Mouse (Mus musculus) gastrocnemius, postnatal 14 days (tissue): ENCODE results near the gene Kmt2b. TPM values are rescaled to one million over a fixed set of nuclear protein-coding genes. Genes with fewer than 3 reads are reported as not detected.

Experiments used
- DNase-seq: peaks from one replicate; pipeline ENCODE4 v3.0.0; 2021; ENCODE audit warnings: mixed read lengths
- intact Hi-C: fragments of 180-260 bp; cut with DNase I; formaldehyde crosslinking; loops from one replicate; pipeline ENCODE4 v1.15.1; 2025; ENCODE audit warnings: low total_unique reads
- total RNA-seq, 2 experiments: library from RNA; stranded (reverse); gene quantifications; 2 replicates each; pipeline ENCODE4 v1.2.3; 2021

Kmt2b gene
- total RNA-seq, 2 experiments from 2014 or later: 14.1 to 15.2 TPM

- no peak for DNase-seq
- intact Hi-C loops: no loop called here
Measured at GRCm38 (mm10) chr7:30604424-30604823, 15.9 kb upstream of the Kmt2b start.

GRCm38 (mm10) chr7:30602583-30602982, 14.1 kb upstream of the Kmt2b start:
- no peak for DNase-seq
- intact Hi-C loops: no loop called here

- no peak for DNase-seq
- intact Hi-C loops: no loop called here
Measured at GRCm38 (mm10) chr7:30600651-30601050, 12.1 kb upstream of the Kmt2b start.

GRCm38 (mm10) chr7:30599933-30600353, 11.4 kb upstream of the Kmt2b start:
- DNase-seq: peak; percentile 85
- intact Hi-C loops: loop anchor here (10.0 kb wide), 1 partner anchor 255 kb away; the partner anchor contains the start of gene Ffar3

GRCm38 (mm10) chr7:30598786-30599185, 10.3 kb upstream of the Kmt2b start, which contains the start of gene Zbtb32:
Gene Zbtb32 (minus strand): TSS chr7:30598909.
- intact Hi-C loops: loop anchor here (10.0 kb wide), 1 partner anchor 256 kb away; the partner anchor contains the start of gene Ffar3
- DNase-seq: no peak

- intact Hi-C loops: loop anchor here (10.0 kb wide), 1 partner anchor 258 kb away; the partner anchor contains the start of gene Ffar3
- DNase-seq: no peak
Measured at GRCm38 (mm10) chr7:30596811-30597210, 8.3 kb upstream of the Kmt2b start.

GRCm38 (mm10) chr7:30596093-30596492, 7.6 kb upstream of the Kmt2b start:
- DNase-seq: no peak
- intact Hi-C loops: loop anchor here (10.0 kb wide), 1 partner anchor 259 kb away; the partner anchor contains the start of gene Ffar3

GRCm38 (mm10) chr7:30594510-30595024, 6.0 kb upstream of the Kmt2b start:
- intact Hi-C loops: loop anchor here (10.0 kb wide), 1 partner anchor 260 kb away; the partner anchor contains the start of gene Ffar3

GRCm38 (mm10) chr7:30593579-30594509, 5.3 kb upstream of the Kmt2b start:
- intact Hi-C loops: loop anchor here (10.0 kb wide), 1 partner anchor 261 kb away; the partner anchor contains the start of gene Ffar3
- no peak for DNase-seq

More at GRCm38 (mm10) chr7:30594510-30595024, 6.0 kb upstream of the Kmt2b start:
- DNase-seq: no peak

GRCm38 (mm10) chr7:30592772-30593423, 4.4 kb upstream of the Kmt2b start:
- intact Hi-C loops: loop anchor here (10.0 kb wide), 1 partner anchor 262 kb away; the partner anchor contains the start of gene Ffar3

GRCm38 (mm10) chr7:30591605-30591951, 3.1 kb upstream of the Kmt2b start:
- intact Hi-C loops: loop anchor here (2.0 to 10.0 kb wide), 2 partner anchors 21 to 263 kb away; partner anchors contain the start of genes Ffar3 and Upk1a
- no peak for DNase-seq

More at GRCm38 (mm10) chr7:30592772-30593423, 4.4 kb upstream of the Kmt2b start:
- no peak for DNase-seq

- intact Hi-C loops: loop anchor here (2.0 to 10.0 kb wide), 2 partner anchors 22 to 264 kb away; partner anchors contain the start of genes Ffar3 and Upk1a
- no peak for DNase-seq
Measured at GRCm38 (mm10) chr7:30590927-30591604, 2.5 kb upstream of the Kmt2b start.

- intact Hi-C loops: loop anchor here (2.0 to 10.0 kb wide), 2 partner anchors 23 to 265 kb away; partner anchors contain the start of genes Ffar3 and Upk1a
- DNase-seq: peak; percentile 83
Measured at GRCm38 (mm10) chr7:30589435-30590301, 1.1 kb upstream of the Kmt2b start.

GRCm38 (mm10) chr7:30587842-30588667, 471 bp downstream of the Kmt2b start:
- DNase-seq: peak; percentile 47
- intact Hi-C loops: no loop called here

- DNase-seq: no peak
- intact Hi-C loops: no loop called here
Measured at GRCm38 (mm10) chr7:30586455-30587020, 2.0 kb downstream of the Kmt2b start.

- intact Hi-C loops: no loop called here
- no peak for DNase-seq
Measured at GRCm38 (mm10) chr7:30585170-30585569, 3.4 kb downstream of the Kmt2b start.

GRCm38 (mm10) chr7:30584339-30584738, 4.2 kb downstream of the Kmt2b start:
- DNase-seq: no peak
- intact Hi-C loops: no loop called here
